Mouse (Mus musculus) lung, embryonic 15.5 days (tissue): ENCODE measurements around the gene Iars2. TPM values are rescaled to one million over a fixed set of nuclear protein-coding genes. Genes with fewer than 3 reads are reported as not detected.
A peak's percentile ranks its signal among the peaks of the same experiment; 100 is the strongest.

Source experiments
- ATAC-seq: fragments of 200-750 bp; cut with Nextera tagmentation; 2 replicates; pipeline ENCODE4 v1.8.0; 2017; ENCODE audit warnings: moderate number of reproducible peaks, borderline replicate concordance; ENCODE audit not compliant: low FRiP score, low TSS enrichment; ENCODE audit errors: extremely low read depth
- H3K27ac ChIP-seq: fragments of 300-500 bp; sonication (generic); 2 replicates; pipeline ENCODE4 v1.5.1; 2015; ENCODE audit warnings: moderate library complexity, mild to moderate bottlenecking, inconsistent platforms
- H3K27me3 ChIP-seq: fragments of 300-500 bp; sonication (generic); 2 replicates; pipeline ENCODE4 v1.6.1; 2015; ENCODE audit warnings: inconsistent platforms
- H3K36me3 ChIP-seq: fragments of 300-500 bp; sonication (generic); 2 replicates; pipeline ENCODE4 v1.6.1; 2015; ENCODE audit warnings: inconsistent platforms
- H3K4me1 ChIP-seq: fragments of 300-500 bp; sonication (generic); 2 replicates; pipeline ENCODE4 v1.6.1; 2015; ENCODE audit warnings: inconsistent platforms
- H3K4me2 ChIP-seq: fragments of 300-500 bp; sonication (generic); 2 replicates; pipeline ENCODE4 v1.6.1; 2015; ENCODE audit warnings: inconsistent platforms, mild to moderate bottlenecking, moderate library complexity
- H3K4me3 ChIP-seq: fragments of 300-500 bp; sonication (generic); 2 replicates; pipeline ENCODE4 v1.5.1; 2015; ENCODE audit warnings: mild to moderate bottlenecking, inconsistent platforms
- H3K9ac ChIP-seq: fragments of 300-500 bp; sonication (generic); 2 replicates; pipeline ENCODE4 v1.6.1; 2015; ENCODE audit warnings: inconsistent platforms
- H3K9me3 ChIP-seq: fragments of 300-500 bp; sonication (generic); 2 replicates; pipeline ENCODE4 v1.6.1; 2016; ENCODE audit warnings: inconsistent platforms
- WGBS: fragments of 180-500 bp; shearing (Covaris S2); methylation state at CpG from one replicate; pipeline ENCODE4 v1.1.7; 2015; 5-methylcytosine and 5-hydroxymethylcytosine counted together
- polyA plus RNA-seq: library from polyadenylated mRNA; unstranded; fragments of >200 nt; fragmentation: Nextera tagmentation; extraction: Ambion mirVana; gene quantifications from 2 replicates; pipeline ENCODE4 v1.2.1, GENCODE M21; 2015

Gene Iars2
- polyA plus RNA-seq, 1 experiment from 2014 or later = 28.9 TPM

DNA sequence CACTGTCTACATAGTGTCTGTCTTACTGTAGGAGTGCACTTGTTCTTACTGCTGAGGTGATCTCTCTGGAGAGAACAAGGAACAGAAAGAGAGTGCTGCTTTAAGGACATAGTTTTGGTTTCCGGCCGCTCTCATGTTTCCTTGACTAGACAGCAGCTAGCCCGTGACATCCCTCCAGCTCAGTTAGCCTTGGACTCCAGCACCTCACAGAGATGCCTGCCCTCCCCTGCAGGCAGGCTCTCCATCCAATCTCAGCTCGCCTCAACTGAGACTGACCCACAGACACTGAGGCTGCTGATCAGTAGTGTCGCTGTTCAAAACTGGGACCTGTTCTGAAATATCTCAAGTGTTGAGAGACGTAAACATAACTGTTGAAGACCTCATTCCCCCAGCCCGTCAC lies 53.2 kb downstream of the Iars2 start:
- Histone ChIP-seq H3K4me3 (no peak overlapping the region), H3K4me2 (no peak overlapping the region), H3K9ac (no peak overlapping the region), H3K36me3 (peaks cover 68% of the 10 kb centered on the region), H3K4me1 (no peaks in the 10 kb centered on the region), H3K9me3 (no peaks in the 10 kb centered on the region), H3K27ac (no peak overlapping the region), H3K27me3 (no peaks in the 10 kb centered on the region)
- 77% methylated on average over 7 of the region's 7 CpGs for WGBS
- ATAC-seq = no peak; the same call in 1 of the 2 replicates

- Histone ChIP-seq H3K9me3 (no peaks in the 10 kb centered on the region), H3K4me2 (no peak overlapping the region), H3K9ac (no peak overlapping the region), H3K27me3 (no peaks in the 10 kb centered on the region), H3K27ac (no peak overlapping the region), H3K4me1 (no peaks in the 10 kb centered on the region), H3K4me3 (no peak overlapping the region), H3K36me3 (peaks cover 59% of the 10 kb centered on the region)
- 86% methylated on average over 5 of the region's 5 CpGs for WGBS
- no peak for ATAC-seq
These were observed 54.2 kb downstream of the Iars2 start for GRCm38 (mm10) chr1:185274819-185275545.

- Histone ChIP-seq H3K27me3 (no peaks in the 10 kb centered on the region), H3K9ac (no peak overlapping the region), H3K4me3 (no peak overlapping the region), H3K4me1 (no peaks in the 10 kb centered on the region), H3K9me3 (no peaks in the 10 kb centered on the region), H3K36me3 (peaks cover 51% of the 10 kb centered on the region), H3K27ac (no peak overlapping the region), H3K4me2 (no peak overlapping the region)
- ATAC-seq = no peak
- 95% methylated on average over 9 of the region's 9 CpGs for WGBS
These were observed 57.8 kb downstream of the Iars2 start for GRCm38 (mm10) chr1:185271373-185271772.

DNA sequence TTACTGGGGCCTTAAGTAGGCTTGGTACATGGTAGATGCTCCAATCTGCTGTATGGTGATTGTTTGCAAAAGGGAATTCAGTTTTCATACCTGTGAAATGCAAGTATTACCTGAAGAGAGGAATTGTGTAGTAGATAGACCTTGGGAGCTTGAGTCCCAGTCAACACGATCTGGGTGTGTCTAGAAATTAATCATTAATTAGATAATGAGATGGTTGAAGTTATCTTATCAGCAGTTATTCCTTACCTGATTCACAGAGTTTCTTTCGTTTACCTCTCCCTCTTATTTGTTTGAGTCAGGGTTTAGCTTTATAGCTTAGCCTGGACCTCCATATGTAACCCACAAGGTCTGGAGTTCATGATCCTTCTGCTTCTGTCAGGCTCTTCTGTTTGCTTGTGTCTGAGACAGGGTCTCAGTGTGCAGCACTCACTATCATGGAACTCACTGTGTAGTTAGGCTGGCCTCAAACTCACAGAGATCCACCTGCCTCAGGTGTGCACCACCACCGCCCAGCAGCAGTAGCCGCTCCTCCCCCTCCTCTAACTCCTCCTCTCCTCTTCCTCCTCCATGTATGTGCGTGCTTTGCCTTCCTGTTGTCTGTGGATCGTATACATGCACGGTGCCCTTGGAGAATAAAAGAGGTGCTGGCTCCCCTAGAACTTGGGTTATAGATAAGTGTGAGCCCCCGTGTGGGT lies 58.6 kb downstream of the Iars2 start:
- ATAC-seq = no peak
- no peak overlapping the region for H3K27ac ChIP-seq
- 83% methylated on average over 8 of the region's 8 CpGs for WGBS
- no peaks in the 10 kb centered on the region for H3K27me3 ChIP-seq
- H3K36me3 ChIP-seq = peaks cover 53% of the 10 kb centered on the region
- H3K9ac ChIP-seq = no peak overlapping the region
- no peak overlapping the region for H3K4me2 ChIP-seq
- no peaks in the 10 kb centered on the region for H3K9me3 ChIP-seq
- H3K4me3 ChIP-seq = no peak overlapping the region
- H3K4me1 ChIP-seq = no peaks in the 10 kb centered on the region

GRCm38 (mm10) chr1:185268675-185269074 lies 60.5 kb downstream of the Iars2 start:
- Histone ChIP-seq H3K4me1 (no peaks in the 10 kb centered on the region), H3K9me3 (no peaks in the 10 kb centered on the region), H3K9ac (no peak overlapping the region), H3K4me2 (no peak overlapping the region), H3K27me3 (no peaks in the 10 kb centered on the region), H3K27ac (no peak overlapping the region), H3K4me3 (no peak overlapping the region), H3K36me3 (peaks cover 55% of the 10 kb centered on the region)
- ATAC-seq = no peak
- WGBS = 79% methylated on average over 4 of the region's 4 CpGs

- no peak overlapping the region for H3K4me2 ChIP-seq
- H3K27me3 ChIP-seq = no peaks in the 10 kb centered on the region
- no peak overlapping the region for H3K27ac ChIP-seq
- H3K4me3 ChIP-seq = no peak overlapping the region
- no peak overlapping the region for H3K9ac ChIP-seq
- no peaks in the 10 kb centered on the region for H3K9me3 ChIP-seq
- WGBS = 45% methylated on average over 14 of the region's 14 CpGs
- ATAC-seq = peak; percentile 55
- H3K4me1 ChIP-seq = no peaks in the 10 kb centered on the region
- H3K36me3 ChIP-seq = peaks cover 48% of the 10 kb centered on the region
These were observed 66.6 kb downstream of the Iars2 start for GRCm38 (mm10) chr1:185262565-185262964.

DNA sequence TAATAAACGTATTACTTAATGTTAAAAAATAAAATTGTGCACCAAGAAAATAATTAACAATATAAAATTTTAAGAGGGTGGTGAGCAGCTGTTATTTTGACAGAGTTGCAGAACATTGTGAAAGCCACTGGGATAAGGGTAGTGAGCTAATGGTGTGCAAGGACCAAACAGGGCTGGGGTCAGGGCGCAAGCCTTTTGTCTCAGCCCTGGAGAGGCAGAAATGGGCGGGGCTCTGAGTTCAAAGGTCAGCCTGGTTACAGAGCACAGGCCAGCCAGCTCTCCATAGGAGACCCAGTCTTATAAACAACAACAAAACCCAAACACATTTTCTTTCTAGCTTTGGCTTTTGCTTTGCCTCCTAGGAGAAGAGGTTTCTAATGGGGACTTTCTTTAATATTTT lies 72.4 kb downstream of the Iars2 start:
- no peak overlapping the region for H3K27ac ChIP-seq
- H3K4me1 ChIP-seq = peaks cover 9% of the 10 kb centered on the region; the same call in 1 of the 2 replicates
- no peak overlapping the region for H3K9ac ChIP-seq
- no peaks in the 10 kb centered on the region for H3K9me3 ChIP-seq
- WGBS = 56% methylated on average over 3 of the region's 3 CpGs
- H3K4me2 ChIP-seq = no peak overlapping the region
- H3K4me3 ChIP-seq = no peak overlapping the region
- H3K36me3 ChIP-seq = peaks cover 36% of the 10 kb centered on the region
- no peak for ATAC-seq
- no peaks in the 10 kb centered on the region for H3K27me3 ChIP-seq

- Histone ChIP-seq H3K27me3 (no peaks in the 10 kb centered on the region), H3K36me3 (peaks cover 38% of the 10 kb centered on the region), H3K4me2 (no peak overlapping the region), H3K9ac (no peak overlapping the region), H3K27ac (no peak overlapping the region), H3K9me3 (no peaks in the 10 kb centered on the region), H3K4me1 (peaks cover 9% of the 10 kb centered on the region; the same call in 1 of the 2 replicates), H3K4me3 (no peak overlapping the region)
- WGBS = 90% methylated on average over 12 of the region's 12 CpGs
- no peak for ATAC-seq
These were observed 73.9 kb downstream of the Iars2 start for GRCm38 (mm10) chr1:185255336-185255735.

DNA sequence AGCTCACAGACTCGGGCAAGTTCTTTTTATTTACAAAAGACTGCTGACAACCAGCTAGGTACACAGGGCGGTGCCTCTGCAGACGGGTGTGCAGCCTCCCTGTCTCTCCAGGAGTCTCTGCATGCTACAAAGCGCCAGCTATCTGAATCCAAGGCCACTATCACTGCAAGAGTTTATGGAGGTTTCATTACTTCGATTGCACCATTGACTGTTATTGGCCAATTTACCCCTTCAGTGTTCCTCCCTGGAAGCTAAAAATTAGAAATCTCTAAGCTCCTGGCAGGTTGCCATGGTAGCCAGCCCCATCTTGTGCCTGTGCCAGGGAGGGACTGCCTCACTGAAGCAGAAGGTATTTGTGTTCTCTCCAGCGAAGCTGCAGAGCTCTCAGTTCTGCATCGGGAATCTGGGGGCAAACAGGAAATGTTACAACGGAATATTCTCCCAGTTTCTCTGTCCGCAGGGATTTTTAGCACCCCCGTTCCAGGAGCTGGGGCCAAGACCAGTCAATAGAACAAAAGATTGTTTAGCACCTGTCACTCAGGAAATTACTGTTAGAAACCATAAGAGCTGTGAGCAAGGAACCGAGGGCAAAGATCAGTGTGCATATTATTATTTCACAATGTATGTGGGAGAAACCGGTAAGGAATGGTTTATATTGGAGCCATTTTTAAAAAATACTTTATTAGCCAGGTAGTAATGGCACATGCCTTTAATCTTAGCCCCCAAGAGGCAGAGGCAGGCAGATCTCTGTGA lies 75.9 kb downstream of the Iars2 start:
- ATAC-seq = peak; percentile 31; the same call in 1 of the 2 replicates
- peaks cover 38% of the 10 kb centered on the region for H3K36me3 ChIP-seq

DNA sequence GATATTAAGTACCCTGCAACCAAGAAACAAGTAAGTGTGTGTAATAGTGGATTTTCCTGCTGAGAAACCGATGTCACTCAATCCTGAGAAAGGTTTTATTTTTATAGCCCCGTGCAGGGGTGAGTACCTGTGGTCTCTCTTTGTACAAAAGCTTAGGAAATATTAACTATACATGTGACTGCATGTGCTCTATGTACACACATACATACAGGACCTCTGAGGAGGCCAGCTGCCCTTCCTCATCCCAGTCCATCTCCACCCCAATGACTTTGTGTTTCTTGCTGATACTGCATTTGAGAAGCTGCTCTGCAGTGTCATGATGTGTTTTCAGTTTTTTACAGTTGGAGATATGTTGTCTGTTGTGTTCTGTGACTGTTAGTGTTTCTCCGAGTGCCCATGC lies 76.8 kb downstream of the Iars2 start:
- Histone ChIP-seq H3K9ac (no peak overlapping the region), H3K4me1 (peaks cover 9% of the 10 kb centered on the region; the same call in 1 of the 2 replicates), H3K4me3 (no peak overlapping the region), H3K4me2 (no peak overlapping the region), H3K36me3 (peaks cover 44% of the 10 kb centered on the region), H3K27ac (no peak overlapping the region), H3K27me3 (no peaks in the 10 kb centered on the region), H3K9me3 (no peaks in the 10 kb centered on the region)
- WGBS = 65% methylated on average over 3 of the region's 3 CpGs
- ATAC-seq = no peak

More for the DNA sequence above, 75.9 kb downstream of the Iars2 start:
- Histone ChIP-seq H3K27ac (no peak overlapping the region), H3K9ac (no peak overlapping the region), H3K4me3 (no peak overlapping the region), H3K4me2 (no peak overlapping the region), H3K27me3 (no peaks in the 10 kb centered on the region), H3K4me1 (peaks cover 9% of the 10 kb centered on the region; the same call in 1 of the 2 replicates), H3K9me3 (no peaks in the 10 kb centered on the region)
- 50% methylated on average over 12 of the region's 12 CpGs for WGBS

DNA sequence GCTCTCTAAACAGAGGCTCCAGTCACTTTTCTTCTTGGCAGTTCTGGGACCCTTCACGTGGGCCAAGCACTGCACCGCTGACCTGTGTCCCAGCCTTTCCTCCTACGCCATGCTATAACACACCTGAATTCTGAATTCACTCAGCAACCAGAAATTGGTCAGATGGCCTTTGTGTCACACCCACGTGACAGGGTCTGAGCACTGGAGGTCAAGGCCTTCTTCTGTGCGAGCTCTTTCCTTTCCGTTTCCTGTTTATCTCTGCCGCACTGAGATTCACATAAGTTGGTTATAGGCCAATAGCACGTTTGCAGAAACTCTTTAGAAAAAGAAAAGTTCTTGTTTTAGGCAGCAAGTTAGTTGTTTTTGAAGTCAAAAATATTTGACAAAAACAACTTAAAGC lies 80.5 kb downstream of the Iars2 start:
- no peak for ATAC-seq
- no peak overlapping the region for H3K9ac ChIP-seq
- peaks cover 46% of the 10 kb centered on the region for H3K36me3 ChIP-seq
- no peak overlapping the region for H3K4me2 ChIP-seq
- no peak overlapping the region for H3K4me3 ChIP-seq
- 63% methylated on average over 8 of the region's 8 CpGs for WGBS
- 0 out of 2 replicates have a peak overlapping the region, but pooled peaks have one; percentile 6 for H3K27ac ChIP-seq
- no peaks in the 10 kb centered on the region for H3K27me3 ChIP-seq
- no peaks in the 10 kb centered on the region for H3K9me3 ChIP-seq
- peaks cover 9% of the 10 kb centered on the region; the same call in 1 of the 2 replicates for H3K4me1 ChIP-seq
